Mouse (Mus musculus): ENCODE measurements at regions not wholly inside any gene's neighbourhood (a gene's known extent, or its start where the extent isn't known, plus 50 kb on each side); places are given as distances from the start of the nearest gene placed in this dataset.

DNA sequence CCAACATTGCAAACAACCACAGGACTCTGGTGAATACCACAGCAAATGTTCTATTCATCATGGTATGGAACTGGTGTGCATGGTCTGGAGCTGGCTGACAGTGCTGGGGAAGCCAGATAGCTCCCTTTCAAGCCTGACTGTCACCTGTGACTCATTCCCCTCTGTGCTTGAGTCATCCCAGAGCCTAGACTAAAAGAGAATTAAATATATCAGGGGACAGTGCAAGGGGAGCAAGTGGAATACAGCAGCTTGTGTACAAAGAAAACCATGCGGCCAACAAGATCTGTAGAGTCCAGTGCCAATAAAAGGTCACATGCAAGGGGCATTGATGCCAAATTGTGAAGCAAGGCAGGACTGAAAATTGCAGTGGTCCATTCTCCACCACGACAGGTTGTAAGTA is 117.7 kb downstream of the Pah start:
- no peak for DNase-seq (ENCODE audit: extremely low spot score in 1 of 2, low spot score in 1 of 2)

DNA sequence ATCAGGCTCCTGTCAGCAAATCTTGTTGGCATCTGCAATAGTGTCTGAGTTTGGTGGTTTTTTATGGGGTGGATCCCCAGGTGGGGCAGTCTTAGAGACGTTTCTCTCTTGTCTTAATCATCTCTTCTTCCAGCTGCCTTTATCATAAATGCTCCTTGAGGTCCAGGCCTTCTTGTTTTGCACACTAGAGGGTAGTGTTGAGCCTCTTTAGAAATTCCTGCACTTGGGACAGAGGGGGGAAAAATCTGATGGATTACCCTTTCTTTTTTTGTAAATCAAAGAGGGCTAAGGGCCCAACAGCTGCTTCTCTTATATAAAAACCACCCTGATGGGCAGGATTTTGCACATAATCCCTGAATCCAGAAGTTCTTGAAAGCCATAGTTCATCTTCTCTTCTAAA is 127.5 kb downstream of the Pah start:
- peak in 1 of 2 experiments; percentile 79 for DNase-seq (ENCODE audit: extremely low spot score in 1 of 2, low spot score in 1 of 2)

DNA sequence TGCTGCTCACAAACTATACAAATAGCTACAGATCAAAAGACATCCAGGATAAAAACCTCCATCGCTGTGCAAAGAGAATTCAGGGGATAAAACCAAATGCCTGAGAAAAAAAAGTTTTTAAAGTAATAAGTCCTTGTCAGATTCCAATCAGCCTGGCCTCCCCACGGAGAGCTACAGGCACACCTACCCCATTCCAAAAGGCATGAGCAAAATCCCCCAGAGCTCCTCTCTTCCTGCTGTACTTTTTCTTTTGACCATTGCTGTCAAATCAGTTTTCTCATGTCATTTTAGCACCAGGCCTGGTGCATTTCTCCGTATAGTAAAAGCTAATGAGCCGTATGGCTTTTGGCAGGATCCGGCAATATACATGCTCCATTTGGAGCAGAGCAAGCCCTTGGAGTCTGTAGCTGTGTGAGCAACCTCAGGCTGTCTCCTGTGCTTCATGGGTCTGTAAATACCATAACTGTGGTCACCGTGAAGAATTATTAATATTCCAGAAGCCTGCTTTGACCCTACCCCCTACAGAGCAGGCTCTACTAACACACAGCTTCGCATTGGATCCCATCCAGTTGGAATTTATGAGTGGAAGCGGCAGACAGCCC is 130.6 kb downstream of the Pah start:
- DNase-seq (ENCODE audit: extremely low spot score in 1 of 2, low spot score in 1 of 2) = no peak

DNA sequence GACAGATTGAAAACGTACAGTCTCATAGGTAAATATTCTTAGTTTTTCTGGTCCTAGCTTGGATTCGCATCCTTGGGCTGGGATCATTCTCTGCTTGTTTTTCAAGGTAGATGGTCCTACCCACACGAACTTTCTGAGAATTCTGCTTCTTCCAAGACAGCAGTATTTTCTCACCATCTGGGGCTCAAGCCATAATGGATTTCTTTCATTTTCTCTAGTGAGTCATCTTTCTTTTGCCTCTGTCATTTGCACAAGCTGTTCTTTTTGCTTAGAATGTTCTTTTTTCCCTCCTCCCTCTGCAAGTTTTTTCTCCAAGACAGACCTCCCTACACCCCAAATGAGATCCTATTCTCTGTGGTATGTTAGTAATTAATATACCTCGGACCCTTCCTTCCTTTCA is 132.5 kb downstream of the Pah start:
- DNase-seq (ENCODE audit: extremely low spot score in 1 of 2, low spot score in 1 of 2) = peak; percentile 10 to 71

DNA sequence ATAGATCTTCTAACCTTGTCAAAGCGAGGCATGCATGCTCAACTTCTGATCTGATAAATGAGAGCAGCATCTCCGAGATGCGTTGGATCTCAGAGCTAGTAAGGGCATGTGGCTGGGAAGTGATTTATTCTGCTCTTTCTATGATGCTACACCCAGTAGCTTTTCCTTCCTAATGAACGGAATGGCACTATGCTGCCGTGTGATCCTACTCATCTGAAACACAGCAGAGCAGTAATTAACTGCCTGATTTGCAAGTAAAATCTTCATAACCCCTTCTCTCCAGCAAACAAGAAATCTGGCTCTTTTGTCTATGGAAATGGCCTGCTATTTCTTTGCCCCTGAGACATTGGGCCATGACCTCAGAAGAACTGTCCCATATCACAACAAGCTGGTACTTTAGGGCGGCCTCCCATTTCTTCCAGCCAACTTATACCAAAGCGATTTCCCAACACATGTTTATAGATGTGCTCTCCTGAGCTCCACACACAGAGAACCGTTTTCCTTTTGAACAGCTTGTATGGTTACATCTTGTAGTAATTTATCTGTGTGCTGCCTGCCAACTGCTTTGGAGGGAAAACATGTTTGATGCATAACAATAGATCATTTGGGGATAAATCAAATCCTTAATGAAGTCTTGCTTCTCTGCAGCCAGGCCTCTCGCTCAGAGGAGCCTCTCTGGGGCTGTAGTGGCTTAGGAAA is 144.6 kb downstream of the Pah start:
- no peak for DNase-seq (ENCODE audit: extremely low spot score in 1 of 2, low spot score in 1 of 2)

DNA sequence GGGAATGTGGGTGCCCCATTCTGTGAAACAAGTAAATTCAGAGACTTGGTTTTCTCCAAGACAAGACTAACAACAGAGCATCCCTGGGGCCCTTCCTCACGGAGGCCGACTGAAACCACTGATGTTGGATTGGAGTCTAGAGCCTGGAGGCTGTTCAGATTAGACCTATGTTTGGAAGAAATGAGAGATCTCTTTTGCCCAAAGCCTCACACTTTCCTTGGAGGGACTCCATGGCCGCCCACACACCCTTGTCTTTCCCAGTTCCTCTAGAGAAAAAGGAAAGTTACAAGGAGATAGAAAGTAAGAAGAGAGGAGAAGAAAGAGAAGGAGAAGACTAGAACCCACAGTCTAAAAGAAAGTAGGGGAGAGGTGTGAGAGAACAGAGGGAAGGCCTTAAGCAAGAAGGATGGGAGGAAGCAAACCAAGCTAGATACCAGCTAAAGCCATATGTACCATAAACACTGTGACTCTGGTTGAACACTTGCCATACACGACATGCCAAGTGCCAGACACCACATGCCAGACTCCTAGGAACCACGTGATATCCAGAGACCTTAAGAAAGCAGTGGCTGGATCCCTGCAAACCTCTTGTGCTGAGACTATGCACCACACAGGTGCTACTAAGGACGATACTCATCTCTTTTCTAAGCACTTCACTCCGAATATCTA is 145.3 kb downstream of the Pah start:
- peak; percentile 11 to 69 for DNase-seq (ENCODE audit: extremely low spot score in 1 of 2, low spot score in 1 of 2)

DNA sequence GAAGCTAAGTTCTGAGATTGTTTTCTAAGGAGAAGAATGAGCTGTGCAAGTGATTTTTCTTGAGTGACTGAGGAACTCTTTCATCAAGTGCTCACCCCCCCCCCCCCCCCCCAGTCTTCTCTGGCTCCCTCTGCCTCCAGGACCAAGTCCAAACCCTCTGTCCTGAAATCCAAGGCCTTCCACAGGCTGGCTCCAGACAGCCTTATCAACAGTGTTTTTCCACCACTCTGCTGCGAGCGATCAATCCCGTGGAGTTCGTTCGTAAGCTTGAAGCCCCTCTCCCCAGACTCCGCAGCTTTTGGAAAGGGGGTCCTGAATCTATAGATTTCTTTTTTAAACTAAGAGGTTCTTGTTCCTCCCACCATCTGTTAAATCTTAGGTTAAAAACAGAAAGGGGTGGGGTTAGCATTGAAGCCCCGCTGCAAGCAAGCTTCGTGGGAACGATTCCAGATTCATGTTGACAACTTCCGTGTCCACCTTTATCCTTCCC is 146.1 kb downstream of the Pah start:
- no peak for DNase-seq (ENCODE audit: extremely low spot score in 1 of 2, low spot score in 1 of 2)

DNA sequence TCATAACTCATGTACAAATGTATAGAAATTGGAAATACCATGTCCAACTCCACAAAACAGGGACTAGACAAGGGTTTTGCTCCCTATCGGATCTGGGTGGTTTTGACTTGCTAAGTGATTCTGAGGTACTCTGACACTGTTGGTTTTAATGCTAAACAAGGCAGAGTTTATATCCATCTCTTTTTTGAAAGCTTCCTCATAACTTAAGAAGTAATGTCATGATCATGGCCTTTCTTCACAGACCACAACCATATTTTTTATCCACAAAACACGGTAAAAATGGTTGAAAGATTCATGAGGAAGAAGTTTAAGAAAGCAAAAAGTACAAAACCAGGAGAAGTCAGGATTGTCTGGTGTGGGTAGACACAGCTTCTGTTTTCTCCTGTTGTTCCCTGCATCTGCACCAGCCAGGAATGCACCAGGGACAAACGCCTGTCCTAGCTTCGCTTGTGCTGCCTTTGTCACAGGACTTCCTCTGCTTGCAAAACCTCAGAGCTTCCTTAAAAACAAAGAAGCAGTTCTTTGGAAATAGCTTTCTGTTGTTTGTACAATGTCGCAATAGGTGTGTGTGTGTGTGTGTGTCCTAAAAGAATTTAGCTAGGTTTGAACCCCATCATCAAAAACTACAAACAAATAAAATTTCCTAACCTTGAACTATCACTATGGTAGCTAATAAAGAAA is 153.3 kb downstream of the Pah start:
- no peak for DNase-seq (ENCODE audit: extremely low spot score in 1 of 2, low spot score in 1 of 2)

DNA sequence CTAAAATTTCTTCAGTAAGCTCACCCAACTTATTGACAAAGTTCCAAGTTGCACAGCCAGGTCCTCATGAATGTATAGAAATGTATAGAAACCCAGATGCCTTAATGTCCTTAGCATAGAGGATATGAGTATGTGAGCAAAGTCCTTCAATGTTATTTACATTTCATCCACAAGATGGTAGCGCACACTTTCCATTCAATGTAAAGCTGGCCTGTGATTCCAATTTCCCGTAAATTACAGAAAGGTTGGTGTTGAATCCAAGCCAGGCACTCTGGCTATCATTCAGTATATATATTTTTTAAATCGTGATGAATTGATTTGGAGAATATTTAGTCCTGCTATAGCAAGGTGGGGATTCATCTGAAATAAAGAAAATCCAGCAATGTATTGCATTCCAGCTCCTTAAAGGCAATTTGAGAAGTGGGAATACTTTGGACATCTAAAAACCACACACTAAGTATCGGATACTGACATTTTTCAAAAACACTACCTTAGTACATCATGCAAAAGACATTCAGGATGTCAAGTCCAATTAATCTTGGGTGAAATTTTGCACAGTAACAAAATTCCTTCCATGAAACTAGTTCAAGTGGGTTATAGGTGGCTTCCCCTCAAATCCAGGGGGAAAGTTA is 154.6 kb downstream of the Pah start:
- no peak for DNase-seq (ENCODE audit: extremely low spot score in 1 of 2, low spot score in 1 of 2)

DNA sequence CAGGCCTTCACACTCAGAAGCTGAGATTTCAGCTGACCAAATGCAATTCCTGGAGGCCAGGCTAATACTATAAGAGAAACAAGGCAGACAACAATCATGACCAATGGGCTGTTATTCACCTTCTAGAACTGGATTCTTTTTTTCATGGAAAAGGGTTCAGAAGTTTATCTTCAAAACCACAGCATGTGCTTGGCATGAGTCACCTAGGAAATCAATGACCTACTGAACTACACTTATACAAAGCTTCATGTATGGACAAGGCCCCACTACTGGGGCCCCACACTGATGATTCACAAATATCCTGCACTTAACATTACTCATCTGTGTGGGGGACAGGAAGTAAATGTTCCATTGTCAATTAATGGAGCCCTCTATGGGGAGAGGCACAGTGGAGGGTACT is 157.4 kb downstream of the Pah start:
- DNase-seq (ENCODE audit: extremely low spot score in 1 of 2, low spot score in 1 of 2) = no peak

DNA sequence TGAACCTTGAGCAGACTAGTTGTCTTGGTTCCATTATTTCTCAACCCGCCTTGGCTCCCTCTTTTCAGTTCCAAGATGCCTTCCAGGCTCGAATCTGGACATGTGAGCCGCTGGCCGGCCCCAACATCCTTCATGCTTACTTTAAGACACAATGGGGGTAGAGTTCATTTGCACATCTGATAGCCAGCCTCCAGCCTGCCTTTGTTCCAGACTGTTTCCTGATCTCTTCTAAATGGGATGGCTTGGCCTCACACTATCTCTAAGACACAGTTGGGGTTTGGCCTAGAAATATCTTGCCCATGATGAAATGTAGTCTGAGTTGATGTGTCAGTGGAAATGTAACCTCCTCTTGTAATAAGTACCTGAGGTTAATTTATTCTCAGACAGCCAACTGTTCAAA is 164.7 kb downstream of the Pah start:
- DNase-seq (ENCODE audit: extremely low spot score in 1 of 2, low spot score in 1 of 2) = no peak

DNA sequence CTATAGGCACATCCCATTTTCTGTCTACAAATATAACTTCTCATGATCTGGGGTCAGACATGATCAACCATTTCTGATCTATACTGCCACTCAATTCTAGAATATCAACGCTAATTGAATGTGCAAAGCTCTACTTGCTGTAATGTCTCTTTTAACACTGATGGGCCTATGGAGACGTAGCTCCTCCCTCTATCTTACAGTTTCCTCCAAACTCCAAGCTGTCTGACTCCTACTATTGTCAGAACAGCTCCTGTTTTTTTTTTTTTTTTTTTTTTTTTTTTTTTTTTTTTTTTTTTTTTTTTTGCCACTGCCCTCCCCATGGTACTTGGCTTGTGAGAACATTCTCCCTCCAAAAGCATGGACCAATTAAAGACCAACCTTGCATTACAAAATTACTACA is 165.2 kb downstream of the Pah start:
- DNase-seq (ENCODE audit: extremely low spot score in 1 of 2, low spot score in 1 of 2) = no peak

DNA sequence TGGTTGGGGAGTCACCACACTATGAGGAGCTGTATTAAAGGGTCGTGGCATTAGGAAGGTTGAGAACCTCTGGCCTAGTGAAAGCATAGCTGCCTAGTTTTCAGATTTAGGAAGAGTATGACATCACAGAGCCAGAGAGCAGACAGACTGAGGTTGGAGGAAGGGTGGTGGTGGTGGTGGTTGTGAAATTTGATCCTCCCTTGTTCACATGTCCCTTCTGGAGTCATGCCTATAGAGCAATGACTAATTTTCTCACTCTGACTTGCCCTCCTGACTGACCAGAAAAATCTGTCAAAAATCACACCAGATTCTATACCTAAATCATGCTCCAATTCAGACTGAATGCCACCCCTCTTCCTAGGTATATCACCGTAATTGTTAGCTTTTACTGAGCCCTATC is 166.2 kb downstream of the Pah start:
- no peak for DNase-seq (ENCODE audit: extremely low spot score in 1 of 2, low spot score in 1 of 2)

DNA sequence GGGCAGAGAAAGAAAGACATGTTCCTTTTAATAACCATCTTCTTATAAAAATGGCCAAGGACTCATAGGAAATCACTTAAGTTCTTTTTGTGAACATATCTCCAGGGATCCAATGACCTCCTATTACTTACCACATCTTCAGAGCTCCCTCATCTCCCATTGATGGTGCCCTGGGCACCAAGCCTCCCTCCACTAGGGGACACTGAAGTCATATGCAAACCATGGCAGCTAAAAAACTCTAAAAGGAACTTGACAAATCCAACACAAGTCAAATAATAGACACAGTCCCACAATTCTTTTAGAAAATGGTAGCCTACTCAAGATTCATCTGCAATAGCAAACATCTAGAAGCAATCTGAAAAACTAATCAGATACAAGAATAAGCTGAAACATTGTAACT is 167.2 kb upstream of the Igf1 start:
- DNase-seq (ENCODE audit: extremely low spot score in 1 of 2, low spot score in 1 of 2) = no peak

DNA sequence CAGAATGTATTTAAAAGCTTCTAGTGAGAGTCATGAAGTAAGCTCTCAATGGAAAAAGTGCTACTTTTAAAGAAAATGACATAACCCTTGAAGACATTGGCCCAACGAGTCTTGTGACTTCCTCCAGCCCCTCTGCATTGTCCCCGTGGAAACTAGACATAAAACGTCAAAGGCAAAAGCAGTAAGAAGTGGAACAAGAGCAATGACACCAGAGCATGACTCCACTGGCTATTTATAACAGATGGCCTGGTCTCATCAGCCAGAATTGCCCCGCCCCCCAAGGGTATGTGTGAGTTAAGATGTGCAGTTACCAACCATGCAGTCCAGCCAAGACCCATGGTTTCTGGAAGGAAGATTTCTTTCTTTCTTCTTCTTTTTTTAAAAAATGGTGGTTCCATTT is 161.6 kb upstream of the Igf1 start:
- no peak for DNase-seq (ENCODE audit: extremely low spot score in 1 of 2, low spot score in 1 of 2)

DNA sequence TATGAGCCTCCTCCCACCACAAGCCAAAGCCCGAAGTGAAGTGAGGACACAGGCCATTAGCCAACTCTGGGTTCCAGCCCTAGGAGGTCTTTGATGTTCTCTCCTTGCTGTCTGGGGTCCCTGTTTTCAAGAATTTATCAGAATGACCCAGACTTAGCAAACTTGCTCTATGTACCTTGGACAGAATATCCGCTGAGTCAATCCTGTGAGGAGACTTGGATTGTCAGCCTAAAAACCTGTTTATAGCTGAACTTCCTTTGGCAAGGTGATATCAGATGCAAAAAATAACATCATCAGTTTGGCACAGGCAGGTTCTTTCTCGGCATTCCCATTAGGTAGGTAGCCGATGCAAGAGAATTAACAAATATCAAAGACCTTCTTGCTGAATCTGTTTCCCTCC is 146.9 kb upstream of the Igf1 start:
- DNase-seq (ENCODE audit: extremely low spot score in 1 of 2, low spot score in 1 of 2) = no peak

DNA sequence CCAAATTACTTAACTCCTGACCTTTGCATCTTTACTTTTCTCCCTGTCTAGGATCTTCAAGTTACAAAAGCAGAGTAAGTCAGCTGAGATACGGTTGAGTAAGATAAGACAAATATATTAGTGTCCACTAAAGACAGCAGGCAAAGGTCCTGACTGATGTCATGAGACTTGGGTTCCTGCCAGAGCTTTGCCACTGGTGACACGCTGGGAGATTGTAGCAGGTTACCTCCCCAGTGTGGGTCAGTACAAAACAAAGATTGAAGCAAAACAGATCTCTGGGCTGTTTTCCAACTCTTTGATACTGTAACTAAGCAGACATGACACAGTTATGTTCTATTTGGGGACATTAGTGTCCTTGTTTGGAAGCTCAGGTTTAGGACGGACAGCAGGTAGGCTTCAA is 146.3 kb upstream of the Igf1 start:
- DNase-seq (ENCODE audit: extremely low spot score in 1 of 2, low spot score in 1 of 2) = no peak

DNA sequence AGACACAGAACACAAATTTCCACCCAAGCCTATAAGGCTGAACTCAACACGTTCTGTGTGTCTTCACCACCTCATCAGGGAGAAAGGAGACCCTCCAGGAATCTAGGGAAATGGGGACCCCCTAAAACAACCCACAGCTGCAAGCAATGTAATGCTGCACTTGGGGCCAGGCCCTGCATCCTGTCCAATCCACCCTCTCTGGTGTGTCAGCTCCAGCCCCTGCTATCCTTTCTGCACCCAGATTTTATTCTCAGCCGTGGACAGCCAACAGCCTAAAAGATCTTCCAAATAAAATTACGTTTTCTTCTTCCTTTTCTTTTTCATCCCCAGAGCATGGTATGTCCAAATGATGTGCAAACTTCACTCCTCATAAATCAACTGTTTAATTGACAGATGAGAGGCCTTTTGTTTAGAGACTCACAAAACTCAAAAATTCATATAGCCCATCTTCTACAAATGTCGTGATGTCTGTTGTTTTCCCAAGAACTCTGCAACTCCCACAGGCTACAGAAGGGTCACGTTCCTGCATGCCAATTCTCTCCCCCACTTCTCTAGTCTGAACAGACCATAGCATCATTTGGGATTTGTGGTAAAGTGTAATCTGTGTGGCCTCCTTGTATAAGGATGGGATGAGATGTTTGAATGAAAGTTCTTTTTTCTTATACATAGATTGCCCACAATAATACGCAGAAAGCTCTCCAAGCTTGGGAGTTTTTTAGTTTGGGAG is 142.0 kb upstream of the Igf1 start:
- DNase-seq (ENCODE audit: extremely low spot score in 1 of 2, low spot score in 1 of 2) = no peak

DNA sequence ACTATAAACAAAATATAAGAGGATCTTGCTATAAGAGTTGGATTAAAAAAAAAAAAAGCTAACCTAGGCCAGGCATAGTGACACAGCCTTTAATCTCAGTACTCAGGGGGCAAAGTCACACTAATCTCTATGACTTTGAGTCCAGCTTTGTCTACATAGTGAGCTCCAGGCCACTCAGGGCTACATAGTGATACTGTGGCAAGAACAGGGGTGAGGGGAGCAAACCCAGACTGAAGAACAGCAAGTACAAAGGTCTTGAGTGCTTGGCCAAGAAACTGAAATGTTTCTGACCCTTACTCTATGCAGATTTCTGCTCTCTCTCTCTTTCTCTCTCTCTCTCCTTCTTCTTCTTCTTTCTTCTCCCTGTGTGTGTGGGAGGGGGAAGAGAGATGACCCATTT is 140.9 kb upstream of the Igf1 start:
- no peak for DNase-seq (ENCODE audit: extremely low spot score in 1 of 2, low spot score in 1 of 2)

DNA sequence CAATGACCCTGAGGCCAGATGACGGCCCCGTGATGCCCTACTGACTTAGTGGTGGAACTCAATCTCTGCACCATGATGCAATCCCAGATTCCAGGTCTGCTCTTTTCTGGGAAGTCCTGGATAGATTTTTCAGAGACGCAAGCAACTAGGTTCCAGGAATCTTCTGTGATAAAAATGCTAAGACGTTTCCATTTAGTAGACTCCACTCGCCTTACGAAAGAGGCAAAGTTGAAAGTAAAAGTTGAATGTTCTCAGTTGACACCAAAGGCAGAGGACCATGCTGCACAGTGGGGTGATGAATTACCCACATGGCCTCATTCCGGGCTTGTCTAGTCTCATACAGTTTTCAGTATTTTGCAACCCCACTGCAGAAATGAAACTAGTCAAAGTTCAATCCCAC is 139.6 kb upstream of the Igf1 start:
- DNase-seq (ENCODE audit: extremely low spot score in 1 of 2, low spot score in 1 of 2) = no peak
